Mouse (Mus musculus) hindbrain, embryonic 11.5 days (tissue): Measurements from ENCODE around the gene Ms4a10. TPM values are rescaled to one million over a fixed set of nuclear protein-coding genes. Genes with fewer than 3 reads are reported as not detected.

Experiments
- ATAC-seq: fragments of 200-750 bp; cut with Nextera tagmentation; 2 replicates; pipeline ENCODE4 v1.8.0; 2017; ENCODE audit warnings: mild to moderate bottlenecking, moderate TSS enrichment, moderate library complexity; ENCODE audit not compliant: low FRiP score
- DNase-seq: peaks from one replicate; pipeline ENCODE4 v3.0.0-alpha.2; 2015; ENCODE audit warnings: low spot score
- H3K27ac ChIP-seq: fragments of 300-500 bp; sonication (generic); 2 replicates; pipeline ENCODE4 v1.5.1; 2014; ENCODE audit warnings: mild to moderate bottlenecking, low read depth, low read length
- H3K27me3 ChIP-seq: fragments of 300-500 bp; sonication (generic); 2 replicates; pipeline ENCODE4 v1.6.1; 2014; ENCODE audit warnings: mild to moderate bottlenecking, low read length, moderate library complexity, mixed read lengths; ENCODE audit not compliant: control insufficient read depth, insufficient read depth
- H3K36me3 ChIP-seq: fragments of 300-500 bp; sonication (generic); 2 replicates; pipeline ENCODE4 v1.6.1; 2014; ENCODE audit warnings: mild to moderate bottlenecking, low read length, moderate library complexity, mixed read lengths; ENCODE audit not compliant: control insufficient read depth, insufficient read depth
- H3K4me1 ChIP-seq: fragments of 300-500 bp; sonication (generic); replicated peaks from 2 replicates; pipeline ENCODE4 v1.6.1; 2014; ENCODE audit warnings: low read length, mixed read lengths; ENCODE audit not compliant: control insufficient read depth, insufficient read depth
- H3K4me2 ChIP-seq: fragments of 300-500 bp; sonication (generic); replicated peaks from 2 replicates; pipeline ENCODE4 v1.6.1; 2014; ENCODE audit warnings: mild to moderate bottlenecking, low read depth, low read length
- H3K4me3 ChIP-seq: fragments of 300-500 bp; sonication (generic); 2 replicates; pipeline ENCODE4 v1.5.1; 2014; ENCODE audit warnings: low read depth, low read length
- H3K9ac ChIP-seq: fragments of 300-500 bp; sonication (generic); 2 replicates; pipeline ENCODE4 v1.6.1; 2014; ENCODE audit warnings: low read depth, low read length
- H3K9me3 ChIP-seq: fragments of 300-500 bp; sonication (generic); 2 replicates; pipeline ENCODE4 v1.6.1; 2016; ENCODE audit warnings: low read length; ENCODE audit not compliant: control insufficient read depth
- WGBS: fragments of 180-500 bp; shearing (Covaris S2); extraction: QIAGEN DNeasy Blood & Tissue Kit; methylation state at CpG from one replicate; pipeline ENCODE4 v1.1.7; 2014; 5-methylcytosine and 5-hydroxymethylcytosine counted together
- polyA plus RNA-seq: library from polyadenylated mRNA; unstranded; fragments of >200 nt; fragmentation: Nextera tagmentation; extraction: Ambion mirVana; gene quantifications from 2 replicates; pipeline ENCODE4 v1.2.1, GENCODE M21; 2014

The Ms4a10 gene
- 0.17 TPM in 1 of 2 replicates, not detected in the other for polyA plus RNA-seq

- Histone ChIP-seq H3K4me2 (no peak within 1 kb of the TSS), H3K27me3 (no peaks in the 10 kb centered on the region), H3K36me3 (no peaks in the 10 kb centered on the region), H3K27ac (no peak within 1 kb of the TSS), H3K4me3 (no peak within 1 kb of the TSS), H3K4me1 (no peaks in the 10 kb centered on the region), H3K9me3 (no peaks in the 10 kb centered on the region), H3K9ac (no peak within 1 kb of the TSS)
- ATAC-seq (no peak), DNase-seq (no peak)
- WGBS, result 60% methylated on average over 4 of the region's 4 CpGs
Observed at GRCm38 (mm10) chr19:10974238-10974865, at the start of gene Ms4a10. Gene Ms4a10 (minus strand): TSS chr19:10974670.

- Histone ChIP-seq H3K9ac (no peak overlapping the region), H3K36me3 (no peaks in the 10 kb centered on the region), H3K4me3 (no peak overlapping the region), H3K4me1 (no peaks in the 10 kb centered on the region), H3K4me2 (no peak overlapping the region), H3K27ac (no peak overlapping the region), H3K9me3 (no peaks in the 10 kb centered on the region), H3K27me3 (no peaks in the 10 kb centered on the region)
- no peak for DNase-seq
- ATAC-seq, result no peak
Observed at GRCm38 (mm10) chr19:11022382-11022781, 47.9 kb upstream of the Ms4a10 start.

GRCm38 (mm10) chr19:11017891-11018290 lies 43.4 kb upstream of the Ms4a10 start, which contains the start of gene Ms4a18:
Gene Ms4a18 (minus strand): TSS chr19:11018031.
- H3K36me3 ChIP-seq, result no peaks in the 10 kb centered on the region
- DNase-seq (no peak), ATAC-seq (no peak)
- H3K4me3 ChIP-seq, result no peak within 1 kb of the TSS
- H3K27ac ChIP-seq, result no peak within 1 kb of the TSS
- H3K9ac ChIP-seq, result no peak within 1 kb of the TSS
- H3K9me3 ChIP-seq, result no peaks in the 10 kb centered on the region
- H3K4me2 ChIP-seq, result no peak within 1 kb of the TSS
- WGBS, result 90% methylated on average over 3 of the region's 3 CpGs
- H3K27me3 ChIP-seq, result no peaks in the 10 kb centered on the region
- H3K4me1 ChIP-seq, result no peaks in the 10 kb centered on the region

- WGBS, result 91% methylated on average over 2 of the region's 2 CpGs
Observed at GRCm38 (mm10) chr19:11017251-11017650, 42.8 kb upstream of the Ms4a10 start.

GRCm38 (mm10) chr19:11015998-11016397 lies 41.5 kb upstream of the Ms4a10 start:
- no peak for ATAC-seq
- 93% methylated on average over 1 of the region's 1 CpGs for WGBS
- Histone ChIP-seq H3K9me3 (no peaks in the 10 kb centered on the region), H3K9ac (no peak overlapping the region), H3K27me3 (no peaks in the 10 kb centered on the region), H3K36me3 (no peaks in the 10 kb centered on the region), H3K27ac (no peak overlapping the region), H3K4me1 (no peaks in the 10 kb centered on the region), H3K4me3 (no peak overlapping the region), H3K4me2 (no peak overlapping the region)
- no peak for DNase-seq

More at GRCm38 (mm10) chr19:11017251-11017650, 42.8 kb upstream of the Ms4a10 start:
- Histone ChIP-seq H3K27ac (no peak overlapping the region), H3K36me3 (no peaks in the 10 kb centered on the region), H3K9me3 (no peaks in the 10 kb centered on the region), H3K27me3 (no peaks in the 10 kb centered on the region), H3K4me1 (no peaks in the 10 kb centered on the region), H3K4me2 (no peak overlapping the region), H3K4me3 (no peak overlapping the region), H3K9ac (no peak overlapping the region)
- ATAC-seq (no peak), DNase-seq (no peak)

DNA sequence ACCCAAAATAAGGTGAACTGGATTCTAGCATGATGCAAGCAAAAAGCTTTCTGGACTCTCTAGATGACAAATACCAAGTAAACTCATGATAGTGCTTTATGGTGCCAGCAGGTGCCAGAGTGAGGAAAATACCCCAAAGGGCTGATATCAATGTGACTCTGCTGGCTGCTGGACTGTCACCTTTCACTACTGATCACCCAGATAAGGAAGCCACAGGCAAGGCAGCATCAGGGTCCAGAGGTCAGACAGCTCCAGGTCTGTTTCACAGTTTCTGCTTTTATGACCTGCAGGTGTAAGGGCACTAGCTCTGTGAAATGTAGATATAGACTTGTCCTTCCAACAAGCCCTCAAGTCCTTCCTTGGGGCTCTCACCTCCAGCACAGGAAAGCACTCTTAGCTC lies 41.0 kb upstream of the Ms4a10 start:
- H3K9me3 ChIP-seq, result no peaks in the 10 kb centered on the region
- H3K9ac ChIP-seq, result no peak overlapping the region
- no peaks in the 10 kb centered on the region for H3K36me3 ChIP-seq
- no peaks in the 10 kb centered on the region for H3K4me1 ChIP-seq
- no peak for DNase-seq
- no peak overlapping the region for H3K4me2 ChIP-seq
- no peak overlapping the region for H3K4me3 ChIP-seq
- no peak overlapping the region for H3K27ac ChIP-seq
- no peaks in the 10 kb centered on the region for H3K27me3 ChIP-seq
- no peak for ATAC-seq

- H3K9ac ChIP-seq, result no peak within 1 kb of the TSS
- DNase-seq, result no peak
- H3K9me3 ChIP-seq, result no peaks in the 10 kb centered on the region
- H3K27ac ChIP-seq, result no peak within 1 kb of the TSS
- H3K4me1 ChIP-seq, result no peaks in the 10 kb centered on the region
- ATAC-seq, result no peak
- H3K27me3 ChIP-seq, result no peaks in the 10 kb centered on the region
- H3K4me3 ChIP-seq, result no peak within 1 kb of the TSS
- H3K4me2 ChIP-seq, result no peak within 1 kb of the TSS
- WGBS, result 85% methylated on average over 7 of the region's 7 CpGs
- no peaks in the 10 kb centered on the region for H3K36me3 ChIP-seq
Observed at GRCm38 (mm10) chr19:10993150-10993549, 18.7 kb upstream of the Ms4a10 start, which contains the start of gene Ms4a15. Gene Ms4a15 (minus strand): TSS chr19:10993250.

- Histone ChIP-seq H3K4me1 (no peaks in the 10 kb centered on the region), H3K36me3 (no peaks in the 10 kb centered on the region), H3K27ac (no peak overlapping the region), H3K9ac (no peak overlapping the region), H3K4me3 (no peak overlapping the region), H3K27me3 (no peaks in the 10 kb centered on the region), H3K4me2 (no peak overlapping the region), H3K9me3 (no peaks in the 10 kb centered on the region)
- ATAC-seq (no peak), DNase-seq (no peak)
Observed at GRCm38 (mm10) chr19:10991911-10992310, 17.4 kb upstream of the Ms4a10 start.

DNA sequence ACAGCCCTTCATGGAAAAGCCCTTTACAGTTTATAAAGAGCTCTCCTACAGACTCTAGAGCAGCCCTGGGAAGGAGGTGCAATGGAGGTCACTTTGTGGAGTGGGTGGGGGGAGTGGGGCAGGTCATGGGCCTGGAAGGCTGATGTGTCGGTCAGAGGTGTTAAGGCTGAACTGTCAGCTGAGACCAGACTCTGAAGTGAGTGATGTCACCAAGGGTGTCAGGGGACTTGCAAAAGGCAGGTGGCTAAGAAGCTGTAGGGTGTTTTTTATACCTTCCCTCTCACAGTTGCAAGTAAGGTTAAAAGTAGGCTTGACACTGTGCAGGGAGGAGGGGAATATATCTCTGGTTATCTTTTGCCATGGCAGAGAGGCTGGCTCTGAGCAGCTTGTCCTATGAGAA lies 16.3 kb upstream of the Ms4a10 start:
- ATAC-seq, result no peak
- 63% methylated on average over 1 of the region's 1 CpGs for WGBS

More for the DNA sequence above, 16.3 kb upstream of the Ms4a10 start:
- H3K27me3 ChIP-seq, result no peaks in the 10 kb centered on the region
- no peaks in the 10 kb centered on the region for H3K36me3 ChIP-seq
- H3K4me3 ChIP-seq, result no peak overlapping the region
- H3K27ac ChIP-seq, result no peak overlapping the region
- no peaks in the 10 kb centered on the region for H3K4me1 ChIP-seq
- no peak for DNase-seq
- H3K4me2 ChIP-seq, result no peak overlapping the region
- H3K9me3 ChIP-seq, result no peaks in the 10 kb centered on the region
- no peak overlapping the region for H3K9ac ChIP-seq
